Mouse (Mus musculus) forebrain, embryonic 12.5 days (tissue): ENCODE data around the gene Aasdhppt. TPM values are rescaled to one million over a fixed set of nuclear protein-coding genes. Genes with fewer than 3 reads are reported as not detected.

Experiments used
- ATAC-seq: fragments of 200-750 bp; cut with Nextera tagmentation; 2 replicates; pipeline ENCODE4 v1.8.0; 2017; ENCODE audit warnings: moderate TSS enrichment; ENCODE audit not compliant: low FRiP score
- H3K27ac ChIP-seq: fragments of 300-500 bp; sonication (generic); 2 replicates; pipeline ENCODE4 v1.5.1; 2016; ENCODE audit warnings: mild to moderate bottlenecking
- H3K27me3 ChIP-seq: fragments of 300-500 bp; sonication (generic); 2 replicates; pipeline ENCODE4 v1.6.1; 2016; ENCODE audit warnings: mild to moderate bottlenecking
- H3K36me3 ChIP-seq: fragments of 300-500 bp; sonication (generic); replicated peaks from 2 replicates; pipeline ENCODE4 v1.6.1; 2016; ENCODE audit warnings: mild to moderate bottlenecking
- H3K4me1 ChIP-seq: fragments of 300-500 bp; sonication (generic); 2 replicates; pipeline ENCODE4 v1.6.1; 2016
- H3K4me2 ChIP-seq: fragments of 300-500 bp; sonication (generic); 2 replicates; pipeline ENCODE4 v1.6.1; 2016; ENCODE audit warnings: mild to moderate bottlenecking, moderate library complexity
- H3K4me3 ChIP-seq: fragments of 300-500 bp; sonication (generic); replicated peaks from 2 replicates; pipeline ENCODE4 v1.5.1; 2016; ENCODE audit warnings: mild to moderate bottlenecking
- H3K9ac ChIP-seq: fragments of 300-500 bp; sonication (generic); 2 replicates; pipeline ENCODE4 v1.6.1; 2016; ENCODE audit warnings: mild to moderate bottlenecking
- H3K9me3 ChIP-seq: fragments of 300-500 bp; sonication (generic); 2 replicates; pipeline ENCODE4 v1.6.1; 2016
- whole genome bisulfite sequencing: fragments of 180-500 bp; shearing (Covaris S2); methylation state at CpG from one replicate; pipeline ENCODE4 v1.1.7; 2016; 5-methylcytosine and 5-hydroxymethylcytosine counted together
- microRNA-seq: library from miRNA; unstranded; fragments of <30 nt; microRNA quantifications from one replicate; pipeline ENCODE4, GENCODE M21; 2017
- polyA plus RNA-seq: library from polyadenylated mRNA; unstranded; fragments of >200 nt; fragmentation: Nextera tagmentation; extraction: Ambion mirVana; gene quantifications from 2 replicates; pipeline ENCODE4 v1.2.1, GENCODE M21; 2016

The Aasdhppt gene
- polyA plus RNA-seq, 1 experiment from 2014 or later = 33.9 TPM

GRCm38 (mm10) chr9:4260746-4261090, 48.6 kb downstream of the Aasdhppt start:
- Histone ChIP-seq H3K9me3 (peaks cover 19% of the 10 kb centered on the region), H3K4me1 (no peaks in the 10 kb centered on the region), H3K27me3 (no peaks in the 10 kb centered on the region), H3K9ac (no peak overlapping the region), H3K36me3 (no peaks in the 10 kb centered on the region), H3K4me2 (no peak overlapping the region), H3K27ac (no peak overlapping the region), H3K4me3 (peak overlapping the region; percentile 26)
- 57% methylated on average over 12 of the region's 12 CpGs for WGBS
- no peak; the same call in 1 of the 2 replicates for ATAC-seq

- Histone ChIP-seq H3K4me1 (no peaks in the 10 kb centered on the region), H3K36me3 (no peaks in the 10 kb centered on the region), H3K4me2 (no peak overlapping the region), H3K27ac (no peak overlapping the region), H3K9me3 (peaks cover 19% of the 10 kb centered on the region), H3K27me3 (no peaks in the 10 kb centered on the region), H3K9ac (no peak overlapping the region), H3K4me3 (peak overlapping the region; percentile 26)
- ATAC-seq = peak; percentile 70
- 53% methylated on average over 65 of the region's 65 CpGs for WGBS
These were observed 49.2 kb downstream of the Aasdhppt start for GRCm38 (mm10) chr9:4259841-4260745.

GRCm38 (mm10) chr9:4259074-4259473, 50.2 kb downstream of the Aasdhppt start:
- Histone ChIP-seq H3K27ac (no peak overlapping the region), H3K36me3 (no peaks in the 10 kb centered on the region), H3K4me3 (no peak overlapping the region), H3K4me1 (no peaks in the 10 kb centered on the region), H3K9me3 (peaks cover 19% of the 10 kb centered on the region), H3K9ac (no peak overlapping the region), H3K27me3 (no peaks in the 10 kb centered on the region), H3K4me2 (no peak overlapping the region)
- WGBS = 88% methylated on average over 10 of the region's 10 CpGs
- ATAC-seq = no peak

Small RNA genes within 50 kb of the gene (microRNA-seq; reads per million reads assigned to microRNA genes)
- not detected for gene Gm22195

Other genes with a start within 250 kb of the Aasdhppt start
- gene Kbtbd3, start 362 bp upstream of the Aasdhppt start, polyA plus RNA-seq = 8.3 and 8.9 TPM in 2 replicates
- gene Msantd4, start 67.1 kb upstream of the Aasdhppt start, polyA plus RNA-seq = 74.2 and 79.6 TPM in 2 replicates